Mouse (Mus musculus) limb, embryonic 10.5 days (tissue): ENCODE measurements around the gene Mad2l2. TPM values are rescaled to one million over a fixed set of nuclear protein-coding genes. Genes with fewer than 3 reads are reported as not detected.

Experiments used
- DNase-seq: peaks from one replicate; pipeline ENCODE4 v3.0.0-alpha.2; 2017; ENCODE audit warnings: low spot score
- H3K27ac ChIP-seq: fragments of 300-500 bp; sonication (generic); 2 replicates; pipeline ENCODE4 v1.5.1; 2016; ENCODE audit warnings: mild to moderate bottlenecking
- H3K27me3 ChIP-seq: fragments of 300-500 bp; sonication (generic); 2 replicates; pipeline ENCODE4 v1.6.1; 2016; ENCODE audit warnings: low read depth, mild to moderate bottlenecking; ENCODE audit not compliant: poor library complexity, severe bottlenecking
- H3K36me3 ChIP-seq: fragments of 300-500 bp; sonication (generic); 2 replicates; pipeline ENCODE4 v1.6.1; 2016; ENCODE audit warnings: mild to moderate bottlenecking, moderate library complexity
- H3K4me1 ChIP-seq: fragments of 300-500 bp; sonication (generic); 2 replicates; pipeline ENCODE4 v1.6.1; 2016
- H3K4me3 ChIP-seq: fragments of 300-500 bp; sonication (generic); 2 replicates; pipeline ENCODE4 v1.5.1; 2016; ENCODE audit warnings: mild to moderate bottlenecking, moderate library complexity
- H3K9me3 ChIP-seq: fragments of 300-500 bp; sonication (generic); replicated peaks from 2 replicates; pipeline ENCODE4 v1.6.1; 2016; ENCODE audit warnings: mild to moderate bottlenecking
- WGBS: fragments of 180-500 bp; shearing (Covaris S2); methylation state at CpG from one replicate; pipeline ENCODE4 v1.1.7; 2016; 5-methylcytosine and 5-hydroxymethylcytosine counted together
- polyA plus RNA-seq: library from polyadenylated mRNA; unstranded; fragments of >200 nt; fragmentation: Nextera tagmentation; extraction: Ambion mirVana; gene quantifications from 2 replicates; pipeline ENCODE4 v1.2.1, GENCODE M21; 2016

Gene Mad2l2
- polyA plus RNA-seq, 1 experiment from 2014 or later, result 93.8 TPM

DNA sequence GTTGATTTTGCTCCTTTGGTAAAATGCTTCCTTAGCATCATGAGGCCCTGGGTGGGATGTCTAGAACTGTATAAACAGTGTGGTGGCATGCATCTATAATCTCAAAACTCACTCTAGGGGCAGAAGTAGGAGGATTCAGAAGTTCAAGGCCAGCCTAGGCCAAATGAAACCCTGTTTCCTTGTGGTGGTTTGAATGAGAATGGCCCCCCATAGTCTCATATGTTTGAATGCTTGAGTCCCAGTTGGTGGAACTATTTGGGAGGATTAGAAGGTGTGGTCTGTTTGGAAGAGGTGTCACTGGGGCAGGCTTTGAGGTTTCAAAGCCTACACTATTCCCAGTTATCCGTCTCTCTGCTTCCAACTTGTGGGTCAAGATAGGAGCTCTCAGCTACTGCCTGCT is 39.0 kb upstream of the Mad2l2 start:
- WGBS, result 94% methylated on average over 1 of the region's 1 CpGs
- H3K4me1 ChIP-seq, result peaks cover 27% of the 10 kb centered on the region

DNA sequence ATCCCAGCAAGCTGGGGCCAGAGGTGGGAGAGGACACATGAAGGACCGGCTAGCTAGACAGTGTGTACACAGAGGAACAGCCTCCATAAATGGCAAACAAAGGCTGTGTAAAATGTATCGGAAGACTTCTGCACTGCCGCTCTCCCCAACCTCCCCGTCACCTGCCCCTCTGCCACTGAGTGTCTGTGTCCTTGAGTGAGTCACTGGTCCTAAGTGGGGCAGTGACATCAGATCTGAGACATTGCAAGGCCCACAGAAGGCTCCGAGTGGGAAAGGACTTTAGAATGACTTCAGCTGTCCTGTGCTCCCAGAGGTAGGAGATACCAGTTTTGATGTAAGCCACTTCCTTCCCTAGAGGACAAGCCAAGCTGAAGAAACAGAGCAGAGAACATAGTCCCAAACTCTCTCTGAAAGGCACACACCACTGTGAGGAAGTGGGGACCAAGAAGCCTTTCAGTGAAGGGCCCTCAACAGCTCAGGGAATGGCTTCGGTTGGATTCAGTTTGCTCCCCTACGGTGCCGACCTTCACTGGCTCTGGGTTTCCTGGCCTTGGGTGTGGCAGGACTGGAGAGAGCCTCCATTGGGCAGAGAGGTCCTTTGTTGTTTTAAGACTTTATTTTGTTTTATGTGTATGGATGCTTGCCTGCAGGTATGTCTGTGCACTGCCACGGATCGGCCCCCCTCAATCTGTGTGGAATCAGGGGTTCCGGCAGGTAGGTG is 37.5 kb upstream of the Mad2l2 start:
- DNase-seq, result no peak
- no peaks in the 10 kb centered on the region for H3K9me3 ChIP-seq

More for the DNA sequence above, 39.0 kb upstream of the Mad2l2 start:
- H3K4me3 ChIP-seq, result no peak overlapping the region
- no peaks in the 10 kb centered on the region for H3K36me3 ChIP-seq
- DNase-seq, result no peak
- H3K27ac ChIP-seq, result no peak overlapping the region
- no peaks in the 10 kb centered on the region for H3K9me3 ChIP-seq
- no peaks in the 10 kb centered on the region for H3K27me3 ChIP-seq

DNA sequence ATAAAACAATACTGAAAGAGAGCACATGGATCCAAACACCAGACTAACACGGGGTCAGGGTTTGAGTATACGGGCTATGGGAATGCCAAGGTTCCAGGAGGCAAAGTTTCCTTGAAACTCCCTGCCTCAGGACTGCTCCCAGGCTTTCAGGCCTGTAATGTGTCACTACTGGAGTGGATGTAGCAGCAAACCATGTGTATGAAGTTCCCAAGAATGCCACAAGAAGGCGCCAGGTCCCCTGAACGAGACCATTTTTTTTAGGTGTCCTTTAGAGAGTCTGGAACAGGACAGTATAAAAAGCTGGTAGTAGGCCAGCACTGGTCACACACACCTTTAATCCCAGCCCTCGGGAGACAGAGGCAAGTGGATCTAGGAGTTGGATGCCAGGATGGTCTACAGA is 36.0 kb upstream of the Mad2l2 start:
- no peak overlapping the region for H3K4me3 ChIP-seq
- H3K27me3 ChIP-seq, result no peaks in the 10 kb centered on the region
- H3K9me3 ChIP-seq, result no peaks in the 10 kb centered on the region
- 0 out of 2 replicates have a peak, but pooled peaks cover 3% of the 10 kb centered on the region for H3K4me1 ChIP-seq
- no peak for DNase-seq
- 89% methylated on average over 5 of the region's 5 CpGs for WGBS
- no peak overlapping the region for H3K27ac ChIP-seq
- H3K36me3 ChIP-seq, result no peaks in the 10 kb centered on the region

More for the DNA sequence above, 37.5 kb upstream of the Mad2l2 start:
- H3K27me3 ChIP-seq, result no peaks in the 10 kb centered on the region
- H3K36me3 ChIP-seq, result no peaks in the 10 kb centered on the region
- no peak overlapping the region for H3K27ac ChIP-seq
- 93% methylated on average over 11 of the region's 11 CpGs for WGBS
- H3K4me3 ChIP-seq, result no peak overlapping the region
- H3K4me1 ChIP-seq, result peaks cover 11% of the 10 kb centered on the region

DNA sequence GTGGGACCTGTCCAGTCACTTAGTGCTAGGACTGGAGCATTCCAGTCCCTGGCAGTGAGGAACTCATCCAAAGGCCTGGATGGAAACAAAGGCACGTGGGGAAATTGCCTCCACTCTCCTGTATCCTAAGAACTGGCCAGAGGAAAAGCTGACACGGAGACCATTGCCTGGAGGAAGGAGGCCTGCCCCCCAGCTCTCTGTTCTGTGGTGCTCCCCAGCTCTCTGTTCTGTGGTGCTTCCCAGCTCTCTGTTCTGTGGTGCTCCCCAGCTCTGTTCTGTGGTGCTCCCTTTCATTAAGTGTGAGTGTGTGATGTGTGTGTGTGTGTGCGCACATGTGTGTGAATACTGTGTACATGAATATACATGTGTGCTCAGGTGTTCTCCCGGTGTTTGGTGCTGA is 35.1 kb upstream of the Mad2l2 start:
- 76% methylated on average over 4 of the region's 4 CpGs for WGBS
- no peak overlapping the region for H3K27ac ChIP-seq
- H3K9me3 ChIP-seq, result no peaks in the 10 kb centered on the region
- no peak overlapping the region for H3K4me3 ChIP-seq
- no peaks in the 10 kb centered on the region for H3K4me1 ChIP-seq
- H3K27me3 ChIP-seq, result no peaks in the 10 kb centered on the region
- H3K36me3 ChIP-seq, result no peaks in the 10 kb centered on the region
- no peak for DNase-seq

DNA sequence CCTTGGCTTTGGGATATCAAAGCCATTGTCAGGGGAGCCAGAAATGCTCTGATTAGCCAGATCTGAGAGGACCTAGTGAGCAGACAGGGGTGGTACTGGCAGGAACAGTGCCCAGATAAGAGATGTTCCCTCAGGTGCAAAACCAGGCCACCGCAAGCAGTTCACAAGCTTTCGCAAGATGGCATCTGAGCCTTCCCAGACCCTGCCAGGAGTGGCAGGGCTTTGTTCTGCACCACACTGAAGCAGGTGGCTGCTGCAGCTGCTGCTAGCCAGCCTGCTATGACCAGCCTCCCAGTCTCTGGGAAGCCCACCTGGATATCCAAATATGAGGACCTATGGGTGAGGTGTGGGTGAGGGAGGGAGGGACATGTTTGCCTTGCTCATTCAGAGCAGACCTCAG is 32.2 kb upstream of the Mad2l2 start:
- WGBS, result 94% methylated on average over 2 of the region's 2 CpGs

DNA sequence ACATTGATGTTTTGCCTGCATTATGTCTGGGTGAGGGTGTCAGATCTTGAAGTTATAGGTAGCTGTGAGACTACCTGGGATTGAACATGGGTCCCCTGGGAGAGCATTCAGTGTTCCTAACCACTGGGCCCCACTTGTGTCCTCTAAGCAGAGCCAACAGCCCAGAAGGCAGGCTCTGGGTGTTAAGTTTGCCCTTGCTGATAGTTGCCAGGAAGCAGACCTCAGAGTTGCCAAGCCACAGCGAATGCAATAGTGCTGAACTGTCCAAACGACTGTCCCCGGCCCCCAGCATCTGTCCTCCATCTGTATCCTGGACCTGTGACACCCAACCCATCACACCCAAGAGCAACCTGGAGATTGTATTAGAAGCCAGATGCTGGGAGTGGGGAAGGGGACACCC is 31.5 kb upstream of the Mad2l2 start:
- H3K9me3 ChIP-seq, result no peaks in the 10 kb centered on the region
- WGBS, result 86% methylated on average over 3 of the region's 3 CpGs

More for the DNA sequence above, 32.2 kb upstream of the Mad2l2 start:
- Histone ChIP-seq H3K9me3 (no peaks in the 10 kb centered on the region), H3K4me1 (peaks cover 13% of the 10 kb centered on the region), H3K27ac (no peak overlapping the region), H3K36me3 (no peaks in the 10 kb centered on the region), H3K4me3 (no peak overlapping the region), H3K27me3 (peaks cover 12% of the 10 kb centered on the region; the same call in 1 of the 2 replicates)
- DNase-seq, result no peak

DNA sequence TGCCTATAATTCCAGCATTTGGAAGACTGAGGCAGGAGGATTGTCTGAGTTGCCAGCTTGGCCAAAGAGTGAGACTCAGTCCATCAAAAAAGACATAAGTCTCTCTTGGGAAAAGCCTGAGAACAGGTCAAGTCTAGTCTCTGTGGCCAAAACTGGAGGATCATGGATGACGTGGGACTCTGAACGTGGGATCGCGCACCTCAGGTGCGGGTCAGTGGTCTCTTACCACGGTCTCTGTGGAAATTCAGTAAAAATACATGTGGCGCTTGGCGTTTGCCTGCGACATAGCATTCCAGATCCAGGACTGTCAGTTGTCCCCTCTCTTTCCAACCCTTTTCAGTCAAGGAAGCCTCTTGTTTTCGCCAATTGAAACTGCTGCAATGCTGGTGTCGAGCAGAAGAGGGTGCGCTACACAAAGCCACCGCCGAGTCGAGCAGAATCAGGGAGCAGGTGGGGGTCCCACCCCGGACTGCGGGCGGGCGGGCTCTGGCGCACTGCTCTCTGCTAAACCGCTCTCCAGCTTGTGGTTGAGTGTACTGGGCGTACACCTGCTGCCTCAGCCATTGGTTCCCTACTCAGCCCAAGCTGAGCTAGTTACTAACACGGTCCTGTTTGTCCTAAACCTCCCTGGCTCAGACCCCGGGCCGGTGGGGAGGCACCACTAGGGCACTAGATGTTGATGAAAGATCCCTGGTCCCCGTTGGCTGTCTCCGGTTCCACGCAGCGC is 28.2 kb upstream of the Mad2l2 start:
- Histone ChIP-seq H3K9me3 (no peaks in the 10 kb centered on the region), H3K27ac (peak overlapping the region; percentile 19; the same call in 1 of the 2 replicates), H3K27me3 (peaks cover 17% of the 10 kb centered on the region), H3K4me3 (peak overlapping the region; percentile 31), H3K4me1 (peaks cover 13% of the 10 kb centered on the region), H3K36me3 (no peaks in the 10 kb centered on the region)
- 22% methylated on average over 29 of the region's 29 CpGs for WGBS
- DNase-seq, result peak; percentile 67

More for the DNA sequence above, 31.5 kb upstream of the Mad2l2 start:
- no peak for DNase-seq
- H3K27ac ChIP-seq, result no peak overlapping the region
- peaks cover 13% of the 10 kb centered on the region for H3K4me1 ChIP-seq
- peaks cover 12% of the 10 kb centered on the region; the same call in 1 of the 2 replicates for H3K27me3 ChIP-seq
- H3K4me3 ChIP-seq, result no peak overlapping the region
- no peaks in the 10 kb centered on the region for H3K36me3 ChIP-seq

DNA sequence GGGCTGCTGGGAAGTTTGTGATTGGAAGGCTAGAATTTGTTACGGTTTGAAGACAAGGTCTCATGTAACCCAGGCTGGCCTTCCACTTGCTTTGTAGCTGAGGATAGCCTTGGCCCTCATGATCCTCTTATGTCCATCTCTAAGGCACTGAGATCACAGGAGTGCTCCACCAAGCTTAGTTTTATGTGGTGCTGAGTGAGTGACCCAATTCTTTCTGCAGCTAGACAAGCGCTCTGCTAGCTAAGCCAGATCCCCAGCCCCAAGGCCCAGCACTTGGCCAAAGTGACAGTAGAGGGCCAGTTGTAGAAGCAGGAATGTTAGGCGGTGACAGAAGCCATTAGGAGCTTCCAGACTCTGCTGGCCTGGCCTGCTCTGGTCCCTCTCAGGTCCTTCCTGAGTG is 26.0 kb upstream of the Mad2l2 start:
- no peak overlapping the region for H3K4me3 ChIP-seq
- DNase-seq, result no peak
- peaks cover 27% of the 10 kb centered on the region for H3K4me1 ChIP-seq
- 75% methylated on average over 3 of the region's 3 CpGs for whole genome bisulfite sequencing
- no peaks in the 10 kb centered on the region for H3K36me3 ChIP-seq
- H3K27me3 ChIP-seq, result peaks cover 35% of the 10 kb centered on the region
- H3K9me3 ChIP-seq, result no peaks in the 10 kb centered on the region
- H3K27ac ChIP-seq, result no peak overlapping the region

DNA sequence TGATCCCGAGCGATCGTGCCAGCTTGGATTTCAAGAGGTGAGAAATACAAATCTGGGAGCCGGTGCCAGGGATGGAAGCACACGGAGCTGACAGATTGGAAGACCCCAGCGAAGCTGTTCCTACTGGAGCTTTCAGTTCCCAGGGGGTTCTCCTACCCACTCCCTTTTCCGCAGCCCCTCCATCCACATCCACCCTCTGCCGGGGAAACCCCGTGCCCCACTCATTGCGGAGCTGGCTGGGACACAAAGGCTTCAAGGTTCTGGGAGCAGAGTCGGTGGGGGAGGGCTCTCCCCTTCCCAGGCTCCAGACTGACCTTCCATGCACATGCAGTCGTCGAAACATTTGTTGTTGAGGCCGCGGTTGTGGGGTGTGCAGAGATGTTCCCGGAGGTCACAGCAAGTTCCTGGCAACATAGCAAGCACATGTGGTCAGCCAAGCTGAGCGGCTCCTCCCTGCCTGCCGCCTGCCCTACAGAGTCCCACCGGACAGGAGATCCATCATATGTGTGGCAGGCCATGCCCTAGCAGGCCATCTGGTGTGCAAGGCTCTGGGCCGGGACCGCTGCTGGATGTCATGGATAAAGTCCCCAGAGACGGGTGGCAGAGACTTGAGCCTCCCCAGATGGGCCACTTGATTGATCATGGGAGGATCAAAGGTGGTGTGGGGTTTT is 22.4 kb upstream of the Mad2l2 start:
- no peaks in the 10 kb centered on the region for H3K9me3 ChIP-seq
- H3K4me1 ChIP-seq, result peaks cover 14% of the 10 kb centered on the region
- peak; percentile 60 for DNase-seq
- WGBS, result 25% methylated on average over 22 of the region's 22 CpGs
- no peaks in the 10 kb centered on the region for H3K36me3 ChIP-seq
- H3K27me3 ChIP-seq, result peaks cover 23% of the 10 kb centered on the region
- H3K27ac ChIP-seq, result peak overlapping the region; percentile 54
- H3K4me3 ChIP-seq, result no peak overlapping the region

DNA sequence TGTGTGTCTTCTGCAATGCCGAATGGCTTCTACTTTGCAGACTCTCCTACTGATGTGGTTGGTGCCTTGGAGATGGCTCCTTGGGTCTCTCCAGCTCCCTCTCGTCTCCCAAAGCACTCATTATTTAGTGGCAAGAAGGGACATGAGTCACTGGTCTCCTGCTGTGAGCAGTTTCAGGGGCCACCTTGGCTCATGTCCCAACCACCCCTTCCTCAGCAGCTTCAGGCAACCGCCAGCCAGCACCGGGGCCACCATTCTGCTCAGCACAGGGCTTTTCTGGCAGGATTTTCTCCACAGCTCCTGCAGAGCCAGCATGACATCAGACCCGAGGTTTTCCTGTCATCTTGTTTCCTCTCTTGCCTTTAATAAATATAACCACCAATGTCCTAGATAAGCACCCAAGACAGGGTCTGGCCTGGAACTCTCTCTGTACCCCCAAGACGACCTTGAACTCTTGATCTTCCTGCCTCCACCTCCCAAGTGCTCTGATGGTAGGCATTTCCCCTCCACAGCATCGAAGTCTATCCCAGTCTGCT is 21.6 kb upstream of the Mad2l2 start:
- Histone ChIP-seq H3K27me3 (peaks cover 23% of the 10 kb centered on the region), H3K36me3 (no peaks in the 10 kb centered on the region), H3K4me3 (no peak overlapping the region), H3K27ac (no peak overlapping the region), H3K9me3 (no peaks in the 10 kb centered on the region), H3K4me1 (peaks cover 14% of the 10 kb centered on the region)
- no peak for DNase-seq
- 51% methylated on average over 7 of the region's 7 CpGs for WGBS

DNA sequence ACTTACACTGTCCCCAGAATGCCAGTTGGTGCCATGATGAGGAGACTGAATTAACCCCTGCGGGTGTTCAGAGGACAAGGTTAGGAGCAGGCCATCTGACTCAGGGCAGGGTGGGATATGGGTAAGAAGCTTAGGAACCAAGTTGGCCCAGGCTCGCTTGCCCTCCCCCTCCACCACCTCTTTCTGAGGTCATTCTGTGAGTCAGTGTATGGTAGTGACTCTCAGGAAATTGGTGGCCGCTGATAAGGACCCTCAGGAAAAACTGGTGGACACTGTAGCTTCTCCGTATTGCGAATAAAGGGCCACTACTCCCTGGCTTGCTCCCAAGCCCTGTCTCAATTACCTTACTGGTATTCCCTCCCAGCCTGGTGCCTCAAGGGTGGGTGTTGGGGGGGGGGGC is 21.0 kb upstream of the Mad2l2 start:
- H3K27ac ChIP-seq, result no peak overlapping the region
- H3K36me3 ChIP-seq, result no peaks in the 10 kb centered on the region
- peaks cover 23% of the 10 kb centered on the region for H3K27me3 ChIP-seq

DNA sequence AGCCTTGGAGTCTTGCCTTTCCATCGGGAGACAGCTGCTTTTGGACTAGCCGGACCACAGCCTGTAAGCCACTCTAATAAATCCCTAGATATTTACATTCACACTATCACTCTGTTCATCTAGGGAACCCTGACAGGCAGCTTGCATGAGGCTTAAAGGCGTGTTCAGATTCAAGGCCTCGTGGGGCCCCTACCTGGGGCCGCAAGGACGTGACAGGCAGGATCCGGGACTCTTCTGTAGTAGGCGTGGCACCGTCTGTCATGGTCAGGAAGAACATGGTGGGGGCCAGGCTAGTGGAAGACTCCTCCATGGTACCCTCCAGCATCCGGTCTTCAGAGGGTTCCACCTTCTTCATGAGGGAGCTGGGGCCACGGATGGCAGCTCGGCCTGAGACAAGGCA is 17.7 kb upstream of the Mad2l2 start:
- H3K27ac ChIP-seq, result no peak overlapping the region
- H3K36me3 ChIP-seq, result no peaks in the 10 kb centered on the region
- no peak for DNase-seq
- peaks cover 21% of the 10 kb centered on the region for H3K27me3 ChIP-seq
- H3K4me1 ChIP-seq, result peaks cover 26% of the 10 kb centered on the region
- no peaks in the 10 kb centered on the region for H3K9me3 ChIP-seq
- WGBS, result 85% methylated on average over 12 of the region's 12 CpGs
- H3K4me3 ChIP-seq, result no peak overlapping the region

More for the DNA sequence above, 21.0 kb upstream of the Mad2l2 start:
- WGBS, result 74% methylated on average over 5 of the region's 5 CpGs
- Histone ChIP-seq H3K9me3 (no peaks in the 10 kb centered on the region), H3K4me3 (no peak overlapping the region), H3K4me1 (peaks cover 14% of the 10 kb centered on the region)
- DNase-seq, result no peak
